Mouse (Mus musculus) forebrain, embryonic 11.5 days (tissue): Measurements from ENCODE around the gene Slc9a9. TPM values are rescaled to one million over a fixed set of nuclear protein-coding genes. Genes with fewer than 3 reads are reported as not detected.

Experiments
- ATAC-seq: fragments of 200-750 bp; cut with Nextera tagmentation; replicated peaks from 2 replicates; pipeline ENCODE4 v1.8.0; 2017; ENCODE audit warnings: moderate TSS enrichment; ENCODE audit not compliant: low FRiP score
- DNase-seq: peaks from one replicate; pipeline ENCODE4 v3.0.0-alpha.2; 2017; ENCODE audit warnings: low spot score
- H3K27ac ChIP-seq: fragments of 300-500 bp; sonication (generic); 2 replicates; pipeline ENCODE4 v1.5.1; 2014; ENCODE audit warnings: low read depth, low read length
- H3K27me3 ChIP-seq: fragments of 300-500 bp; sonication (generic); 2 replicates; pipeline ENCODE4 v1.6.1; 2014; ENCODE audit warnings: mild to moderate bottlenecking, low read length, mixed read lengths; ENCODE audit not compliant: control insufficient read depth, insufficient read depth
- H3K36me3 ChIP-seq: fragments of 300-500 bp; sonication (generic); 2 replicates; pipeline ENCODE4 v1.6.1; 2014; ENCODE audit warnings: mild to moderate bottlenecking, low read length, moderate library complexity, mixed read lengths; ENCODE audit not compliant: control insufficient read depth, insufficient read depth
- H3K4me1 ChIP-seq: fragments of 300-500 bp; sonication (generic); replicated peaks from 2 replicates; pipeline ENCODE4 v1.6.1; 2014; ENCODE audit warnings: low read length, mixed read lengths; ENCODE audit not compliant: control insufficient read depth, insufficient read depth
- H3K4me2 ChIP-seq: fragments of 300-500 bp; sonication (generic); 2 replicates; pipeline ENCODE4 v1.6.1; 2014; ENCODE audit warnings: low read depth, mild to moderate bottlenecking, low read length, moderate library complexity, mixed read lengths; ENCODE audit not compliant: severe bottlenecking
- H3K4me3 ChIP-seq: fragments of 300-500 bp; sonication (generic); 2 replicates; pipeline ENCODE4 v1.5.1; 2014; ENCODE audit warnings: low read depth, low read length
- H3K9ac ChIP-seq: fragments of 300-500 bp; sonication (generic); 2 replicates; pipeline ENCODE4 v1.6.1; 2014; ENCODE audit warnings: low read length
- H3K9me3 ChIP-seq: fragments of 300-500 bp; sonication (generic); 2 replicates; pipeline ENCODE4 v1.6.1; 2016; ENCODE audit warnings: low read length, mixed read lengths; ENCODE audit not compliant: control insufficient read depth
- WGBS: fragments of 180-500 bp; shearing (Covaris S2); extraction: QIAGEN DNeasy Blood & Tissue Kit; methylation state at CpG from one replicate; pipeline ENCODE4 v1.1.7; 2014; 5-methylcytosine and 5-hydroxymethylcytosine counted together
- polyA plus RNA-seq: library from polyadenylated mRNA; unstranded; fragments of >200 nt; fragmentation: Nextera tagmentation; extraction: Ambion mirVana; gene quantifications from 2 replicates; pipeline ENCODE4 v1.2.1, GENCODE M21; 2014

Gene Slc9a9
- polyA plus RNA-seq, 1 experiment from 2014 or later, result 2.0 TPM

DNA sequence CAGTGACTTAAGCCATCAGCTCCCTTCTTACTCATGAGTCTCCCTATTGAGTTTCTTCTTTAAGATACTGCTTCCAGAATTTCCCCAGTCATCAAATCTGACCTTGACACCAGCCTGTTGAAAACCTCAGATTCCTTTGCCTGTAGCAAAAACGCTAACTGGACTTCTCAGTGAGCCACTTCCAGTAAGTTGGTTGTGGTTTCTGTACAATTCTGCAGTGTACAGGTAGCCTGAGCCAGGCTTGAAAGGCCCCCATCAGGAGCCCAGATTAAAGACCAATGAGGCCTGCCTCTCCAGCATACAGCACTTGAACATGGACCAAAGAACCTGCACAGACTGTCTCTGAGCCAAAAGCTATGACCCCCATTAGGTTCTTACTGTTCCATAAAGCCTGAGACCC lies 498.1 kb downstream of the Slc9a9 start:
- Histone ChIP-seq H3K36me3 (no peaks in the 10 kb centered on the region), H3K9me3 (no peaks in the 10 kb centered on the region), H3K4me3 (no peak overlapping the region), H3K27ac (no peak overlapping the region), H3K4me2 (no peak overlapping the region), H3K4me1 (no peaks in the 10 kb centered on the region), H3K9ac (no peak overlapping the region), H3K27me3 (no peaks in the 10 kb centered on the region)
- ATAC-seq (no peak), DNase-seq (no peak)
- WGBS, result 84% methylated on average over 1 of the region's 1 CpGs

DNA sequence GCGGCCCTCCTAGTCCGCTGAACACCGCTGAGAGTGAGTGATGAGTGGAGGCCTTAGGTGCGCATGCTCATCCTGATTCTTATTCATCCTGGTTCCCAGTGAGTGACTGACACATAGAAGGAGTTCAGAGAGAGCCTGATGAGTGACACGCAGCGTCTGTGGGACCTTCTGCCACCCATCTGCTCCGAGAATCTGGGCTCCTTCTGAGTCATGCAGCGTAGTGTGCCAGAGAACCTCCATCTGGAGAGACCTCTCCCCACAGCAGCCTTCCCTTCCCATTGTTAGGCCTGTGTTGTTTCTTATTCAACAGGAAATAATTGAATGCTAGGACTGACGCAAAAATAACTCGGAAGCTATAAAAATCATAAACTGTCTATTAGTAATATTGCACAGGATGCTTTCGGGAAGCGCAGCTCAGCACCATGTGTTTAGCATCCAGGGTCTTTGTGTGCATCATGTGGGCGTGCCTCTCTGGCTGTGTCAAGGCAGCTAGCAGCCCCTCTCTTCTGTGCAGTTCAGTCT lies 498.8 kb downstream of the Slc9a9 start:
- Histone ChIP-seq H3K4me1 (no peaks in the 10 kb centered on the region), H3K27ac (no peak overlapping the region), H3K36me3 (no peaks in the 10 kb centered on the region), H3K9ac (no peak overlapping the region), H3K4me2 (no peak overlapping the region), H3K9me3 (no peaks in the 10 kb centered on the region), H3K4me3 (no peak overlapping the region), H3K27me3 (no peaks in the 10 kb centered on the region)
- DNase-seq (no peak), ATAC-seq (no peak)
- WGBS, result 90% methylated on average over 13 of the region's 13 CpGs

DNA sequence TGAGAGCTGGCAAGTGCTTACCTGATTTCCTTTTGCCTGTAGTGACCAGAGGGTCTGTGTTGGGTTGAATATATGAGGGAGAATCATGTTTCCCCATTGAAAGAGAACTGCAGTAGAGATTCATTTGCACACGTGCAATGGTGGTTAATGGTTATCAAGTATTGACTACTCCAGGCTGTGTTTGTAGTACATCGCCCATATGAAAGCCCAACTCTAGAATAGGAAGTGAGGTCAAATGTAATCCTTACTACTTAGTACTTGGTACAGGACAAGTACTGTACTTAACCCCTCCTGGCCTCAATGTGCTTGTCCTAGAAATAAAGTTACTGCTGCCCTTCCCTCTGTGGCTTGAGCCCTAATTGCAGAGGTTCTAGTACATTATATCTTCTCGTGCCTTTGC lies 508.5 kb downstream of the Slc9a9 start:
- Histone ChIP-seq H3K9me3 (no peaks in the 10 kb centered on the region), H3K4me1 (no peaks in the 10 kb centered on the region; the same call in 1 of the 2 replicates), H3K27me3 (no peaks in the 10 kb centered on the region), H3K27ac (no peak overlapping the region), H3K36me3 (no peaks in the 10 kb centered on the region), H3K9ac (no peak overlapping the region), H3K4me2 (no peak overlapping the region), H3K4me3 (no peak overlapping the region)
- 92% methylated on average over 3 of the region's 3 CpGs for WGBS
- DNase-seq (no peak), ATAC-seq (no peak)

DNA sequence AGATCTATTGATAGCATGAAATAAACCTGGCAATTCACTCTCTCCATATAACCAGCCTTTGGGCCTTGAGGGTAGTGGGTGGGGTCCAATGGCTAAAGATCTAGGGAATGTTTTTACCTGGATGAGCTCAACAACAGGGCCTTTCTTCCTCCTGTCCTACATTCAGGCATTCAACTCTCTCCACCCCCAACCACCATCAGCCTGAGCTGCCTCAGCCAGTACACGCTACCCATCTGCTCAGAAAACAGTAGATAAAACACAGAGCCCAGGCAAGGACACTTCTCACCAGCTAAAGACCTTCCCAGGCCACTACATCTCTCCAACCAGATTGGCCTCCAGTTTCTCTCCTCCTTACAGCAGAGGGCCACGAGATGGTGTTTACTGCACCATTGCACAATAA lies 510.3 kb downstream of the Slc9a9 start:
- H3K27ac ChIP-seq, result no peak overlapping the region
- H3K9ac ChIP-seq, result no peak overlapping the region
- H3K27me3 ChIP-seq, result no peaks in the 10 kb centered on the region
- H3K36me3 ChIP-seq, result no peaks in the 10 kb centered on the region
- no peak for DNase-seq
- ATAC-seq, result no peak
- no peak overlapping the region for H3K4me3 ChIP-seq
- no peak overlapping the region for H3K4me2 ChIP-seq
- WGBS, result 80% methylated on average over 2 of the region's 2 CpGs
- no peaks in the 10 kb centered on the region; the same call in 1 of the 2 replicates for H3K4me1 ChIP-seq
- no peaks in the 10 kb centered on the region for H3K9me3 ChIP-seq

DNA sequence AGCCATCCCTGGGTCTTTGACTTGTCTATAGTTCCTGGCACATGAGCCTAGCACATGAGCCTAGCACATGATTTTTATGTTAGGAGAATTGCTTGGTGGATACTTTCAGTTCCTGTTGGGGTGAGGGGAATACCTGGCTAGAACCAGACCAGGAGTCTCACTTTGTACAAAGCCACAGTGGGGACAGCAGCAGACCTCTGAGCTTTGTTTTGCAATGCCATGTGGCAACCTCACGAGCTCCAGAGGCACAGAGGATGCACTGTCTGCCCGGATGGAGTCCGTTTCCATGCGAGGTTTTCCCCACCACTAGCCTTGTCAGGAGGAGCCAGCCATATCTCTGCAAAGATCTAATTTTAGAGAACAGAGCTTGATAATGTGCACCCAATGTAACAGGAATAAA lies 510.9 kb downstream of the Slc9a9 start:
- no peaks in the 10 kb centered on the region for H3K9me3 ChIP-seq
- H3K4me1 ChIP-seq, result no peaks in the 10 kb centered on the region; the same call in 1 of the 2 replicates
- H3K27ac ChIP-seq, result no peak overlapping the region
- H3K27me3 ChIP-seq, result no peaks in the 10 kb centered on the region
- no peak for ATAC-seq
- no peak for DNase-seq
- no peak overlapping the region for H3K4me3 ChIP-seq
- WGBS, result 70% methylated on average over 4 of the region's 4 CpGs
- no peak overlapping the region for H3K4me2 ChIP-seq
- H3K36me3 ChIP-seq, result no peaks in the 10 kb centered on the region
- no peak overlapping the region for H3K9ac ChIP-seq

GRCm38 (mm10) chr9:95181241-95182043 lies 511.7 kb downstream of the Slc9a9 start:
- DNase-seq (no peak), ATAC-seq (peak; percentile 61)
- no peak overlapping the region for H3K4me3 ChIP-seq
- H3K9me3 ChIP-seq, result no peaks in the 10 kb centered on the region
- no peak overlapping the region for H3K4me2 ChIP-seq
- no peak overlapping the region for H3K9ac ChIP-seq
- no peak overlapping the region for H3K27ac ChIP-seq
- H3K27me3 ChIP-seq, result no peaks in the 10 kb centered on the region
- 46% methylated on average over 13 of the region's 13 CpGs for WGBS
- H3K36me3 ChIP-seq, result no peaks in the 10 kb centered on the region
- H3K4me1 ChIP-seq, result no peaks in the 10 kb centered on the region; the same call in 1 of the 2 replicates

- 96% methylated on average over 7 of the region's 7 CpGs for WGBS
- no peaks in the 10 kb centered on the region for H3K27me3 ChIP-seq
- no peaks in the 10 kb centered on the region for H3K9me3 ChIP-seq
- H3K27ac ChIP-seq, result no peak overlapping the region
- ATAC-seq, result 0 out of 2 replicates have a peak, but pooled peaks have one; percentile 11
- H3K4me3 ChIP-seq, result no peak overlapping the region
- no peak overlapping the region for H3K4me2 ChIP-seq
- no peaks in the 10 kb centered on the region for H3K36me3 ChIP-seq
- H3K9ac ChIP-seq, result no peak overlapping the region
- H3K4me1 ChIP-seq, result no peaks in the 10 kb centered on the region; the same call in 1 of the 2 replicates
- DNase-seq, result no peak
Measured at GRCm38 (mm10) chr9:95182272-95182671, 512.6 kb downstream of the Slc9a9 start.

- ATAC-seq (no peak), DNase-seq (no peak)
- Histone ChIP-seq H3K27ac (no peak overlapping the region), H3K9me3 (no peaks in the 10 kb centered on the region), H3K4me2 (no peak overlapping the region), H3K4me1 (no peaks in the 10 kb centered on the region; the same call in 1 of the 2 replicates), H3K4me3 (no peak overlapping the region), H3K36me3 (no peaks in the 10 kb centered on the region), H3K9ac (no peak overlapping the region), H3K27me3 (no peaks in the 10 kb centered on the region)
- 82% methylated on average over 5 of the region's 5 CpGs for WGBS
Measured at GRCm38 (mm10) chr9:95184453-95184852, 514.7 kb downstream of the Slc9a9 start.

DNA sequence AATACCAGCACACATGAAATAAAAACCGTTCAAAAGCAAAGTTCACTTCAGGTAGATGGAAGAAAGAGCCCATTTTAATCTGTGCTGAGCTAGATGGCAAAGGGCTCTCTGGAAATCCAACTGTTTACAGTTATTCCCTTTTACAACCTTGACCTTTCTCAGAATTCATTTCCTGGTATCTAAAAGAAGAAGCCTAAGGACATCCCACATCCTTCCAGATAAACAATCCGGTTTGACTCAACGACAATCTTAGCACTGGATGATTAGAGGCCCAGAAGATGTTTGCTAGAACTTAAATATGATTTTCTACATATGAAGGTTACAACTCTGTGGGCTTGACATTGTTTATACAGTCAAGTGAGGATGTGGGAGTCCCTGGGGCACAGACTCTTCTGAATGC lies 516.1 kb downstream of the Slc9a9 start:
- 88% methylated on average over 3 of the region's 3 CpGs for WGBS
- H3K4me1 ChIP-seq, result no peaks in the 10 kb centered on the region; the same call in 1 of the 2 replicates
- H3K4me3 ChIP-seq, result no peak overlapping the region
- no peaks in the 10 kb centered on the region for H3K9me3 ChIP-seq
- no peaks in the 10 kb centered on the region for H3K27me3 ChIP-seq
- no peaks in the 10 kb centered on the region for H3K36me3 ChIP-seq
- H3K27ac ChIP-seq, result no peak overlapping the region
- DNase-seq (no peak), ATAC-seq (no peak)
- H3K4me2 ChIP-seq, result no peak overlapping the region
- H3K9ac ChIP-seq, result no peak overlapping the region
